22 mouse cellular contexts compared by ENCODE assay signal in the genomic region with DNA sequence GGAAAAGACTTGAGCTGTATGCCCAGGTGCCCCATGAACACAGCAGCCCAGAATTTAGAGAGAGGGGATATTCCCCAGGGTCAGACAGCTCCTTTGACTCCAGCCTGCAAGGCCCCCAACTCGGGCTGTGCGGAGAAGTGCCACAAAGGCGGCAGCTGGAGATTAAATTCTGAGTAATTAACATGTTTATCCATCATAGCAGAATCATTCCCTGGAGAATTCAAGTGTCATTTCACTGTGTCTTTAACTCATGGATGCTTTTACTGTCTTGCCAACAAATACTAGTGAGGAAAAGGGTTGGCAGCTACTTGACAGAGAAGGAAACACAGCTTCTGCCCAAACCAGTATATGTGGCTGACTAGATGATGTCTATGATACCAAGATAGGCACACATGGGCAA.
DNase-seq lines count a peak whose midpoint lies in the region; ATAC-seq lines count a peak whose summit lies in the region.
"Had no signal": no experiment of that assay in that cellular context is flagged by ENCODE, and none has a peak within 500 bp of the region (broad histone marks: within the 10 kb centered on the region; RNA-seq: fewer than 3 reads in every experiment).

No protein-coding gene starts in this region.

- no peaks in the 10 kb centered on the region for H3K9me3 ChIP-seq in neural tube, embryonic 13.5 days
- H3K9me3 ChIP-seq: embryonic facial prominence, embryonic 10.5 days; G1E; heart, embryonic 13.5 days had no signal

- no peak overlapping the region for H3K9ac ChIP-seq in neural tube, embryonic 13.5 days
- H3K9ac ChIP-seq: heart, embryonic 13.5 days had no signal

- H3K27me3 ChIP-seq in neural tube, embryonic 13.5 days: no peaks in the 10 kb centered on the region

- no peaks in the 10 kb centered on the region for H3K36me3 ChIP-seq in neural tube, embryonic 13.5 days
- H3K36me3 ChIP-seq: embryonic facial prominence, embryonic 10.5 days; G1E; heart, embryonic 13.5 days had no signal

- no peak overlapping the region for H3K4me3 ChIP-seq in neural tube, embryonic 13.5 days
- H3K4me3 ChIP-seq: embryonic facial prominence, embryonic 10.5 days; heart, embryonic 13.5 days had no signal

- H3K4me1 ChIP-seq in neural tube, embryonic 13.5 days (replicated peaks): peaks cover 25% of the 10 kb centered on the region
- H3K4me1 ChIP-seq: heart, embryonic 13.5 days had no signal

- DNase-seq in cerebellum, postnatal 10 days: peak; percentile 34 to 38
- DNase-seq in frontal cortex, postnatal 14 days (ENCODE audit: low spot score in 2 of 2): no peak
- peak; percentile 50 for DNase-seq in left cerebral cortex, postnatal 4 days
- no peak for DNase-seq in left cerebral cortex, postnatal 25 days (ENCODE audit: low spot score in 2 of 2)
- no peak for DNase-seq in neural tube, embryonic 10.5 days (ENCODE audit: extremely low spot score, low spot score)
- DNase-seq: adrenal gland, adult 8-10 months; adrenal gland, postnatal 36 days; B cell, adult 2 months; cerebellum, adult 11-12 months; cerebellum, adult 9-10 months; cerebellum, postnatal 36 days; gastrocnemius, postnatal 14 days; heart, adult 11 months; heart, postnatal 36 days had no signal

- WGBS in neural tube, embryonic 13.5 days: 39% methylated on average over 3 of the region's 3 CpGs

- peak overlapping the region; percentile 28 for H3K27ac ChIP-seq in neural tube, embryonic 13.5 days (replicated peaks)
- H3K27ac ChIP-seq: embryonic facial prominence, embryonic 10.5 days; heart, embryonic 13.5 days had no signal

- H3K4me2 ChIP-seq in neural tube, embryonic 13.5 days: no peak overlapping the region
- H3K4me2 ChIP-seq: heart, embryonic 13.5 days had no signal

- intact Hi-C loops in left cerebral cortex, postnatal 4 days (cut with DNase I): no loop called here
- intact Hi-C loops in left cerebral cortex, postnatal 25 days (cut with DNase I): loop anchor here (2.0 kb wide), 1 partner anchor 72 kb away; no protein-coding TSS in a partner anchor

- no peak for ATAC-seq in cerebellum, adult (ENCODE audit: insufficient number of reproducible peaks, low FRiP score, low TSS enrichment)
- peak; percentile 28 for ATAC-seq in frontal cortex, adult (ENCODE audit: low TSS enrichment)
- ATAC-seq in neural tube, embryonic 13.5 days (ENCODE audit: low read depth): peak; percentile 43; the same call in 1 of the 2 replicates
- ATAC-seq: CD4-positive, CD25-positive, alpha-beta regulatory T cell, adult 4 months; intestine, embryonic 16.5 days had no signal

Comparison
In these comparisons a context has a peak if more than half of its experiments do, and no peak if none do; other contexts are left out.
1. DNase-seq: peak in cerebellum, postnatal 10 days (2 of 2) and left cerebral cortex, postnatal 4 days (single experiment); none in frontal cortex, postnatal 14 days (0 of 2), left cerebral cortex, postnatal 25 days (0 of 2) and neural tube, embryonic 10.5 days (single experiment).